Mouse (Mus musculus): ENCODE data around the gene Tas2r126.
A peak's percentile ranks its signal among the peaks of the same experiment; 100 is the strongest.
"Not testable (repeated sequence)": the region's sequence is repeated elsewhere in the genome, so short reads cannot be mapped to it uniquely, and the experiment has no call there.

The Tas2r126 gene

GRCm38 (mm10) chr6:42434446-42434845, at the start of gene Tas2r126:
TSS of gene Tas2r126 (plus strand) at chr6:42434535.
- no peak for DNase-seq (ENCODE audit: low spot score)

- DNase-seq (ENCODE audit: low spot score): no peak
These were observed 48.7 kb upstream of the Tas2r126 start for GRCm38 (mm10) chr6:42385635-42386034.

DNA sequence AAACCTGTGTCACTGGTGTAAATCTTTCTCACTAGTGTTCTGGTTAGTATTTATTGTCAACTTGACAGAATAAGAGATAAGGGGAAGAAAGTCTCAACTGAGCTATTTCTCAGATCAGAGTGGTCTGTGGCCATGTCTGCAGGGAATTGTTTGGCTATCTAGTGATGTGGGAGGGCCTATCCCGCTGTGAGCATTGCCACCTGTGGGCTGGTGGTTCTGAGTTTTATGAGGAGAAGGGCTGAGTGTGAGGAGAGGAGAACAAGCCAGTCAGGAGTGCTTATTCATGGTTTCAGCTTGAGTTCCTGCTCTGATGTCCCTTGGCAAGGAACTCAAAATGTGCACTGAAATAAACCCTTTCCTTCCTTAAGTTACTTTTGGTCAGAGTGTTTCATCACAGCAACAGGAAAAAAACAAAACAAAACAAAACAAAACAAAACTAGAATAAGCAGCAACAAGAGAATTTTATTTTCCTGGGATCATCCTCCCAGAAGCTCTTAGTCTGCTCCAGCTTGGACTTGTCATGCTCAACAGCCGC, 42.5 kb upstream of the Tas2r126 start:
- DNase-seq (ENCODE audit: low spot score): no peak

DNA sequence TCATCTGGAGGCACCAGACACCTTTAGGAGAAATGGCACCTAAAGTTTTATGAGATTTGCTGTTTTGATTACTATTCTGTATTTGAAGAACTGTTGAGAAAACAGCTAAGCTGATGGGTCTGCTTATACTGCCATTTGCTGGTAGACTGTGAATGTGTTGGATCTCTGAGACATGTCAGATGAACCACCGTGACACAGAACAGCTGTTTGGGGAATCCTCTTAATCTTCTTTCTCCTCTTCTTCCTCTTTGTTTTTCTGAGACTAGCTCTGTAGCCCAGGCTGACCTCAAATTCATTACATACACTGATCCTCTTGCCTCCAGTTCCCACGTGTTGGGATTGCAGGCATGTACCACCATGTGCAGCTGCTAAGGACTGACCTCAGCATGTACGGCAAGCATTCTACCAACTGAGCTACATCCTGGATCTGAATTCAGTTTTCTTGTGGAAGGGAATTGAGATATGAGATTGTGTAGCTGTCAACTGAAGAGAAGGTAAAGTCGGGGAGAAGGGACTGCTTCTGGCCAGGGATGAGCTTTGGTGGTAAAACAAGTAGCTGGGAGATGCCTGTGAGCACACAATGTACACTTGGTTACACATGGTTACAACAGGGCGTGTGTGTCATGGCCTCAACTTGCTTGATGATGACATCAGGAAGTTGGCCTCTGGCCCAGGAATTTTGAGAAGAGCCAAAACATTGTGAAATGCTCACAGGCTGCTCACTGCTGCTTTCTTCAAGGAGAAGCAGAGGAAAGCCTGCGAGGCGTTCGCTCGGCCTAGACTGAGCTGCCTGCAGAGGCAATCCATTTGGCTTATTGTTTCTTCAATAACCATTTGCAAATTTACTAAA, 38.1 kb upstream of the Tas2r126 start:
- DNase-seq (ENCODE audit: low spot score): peak; percentile 80

DNA sequence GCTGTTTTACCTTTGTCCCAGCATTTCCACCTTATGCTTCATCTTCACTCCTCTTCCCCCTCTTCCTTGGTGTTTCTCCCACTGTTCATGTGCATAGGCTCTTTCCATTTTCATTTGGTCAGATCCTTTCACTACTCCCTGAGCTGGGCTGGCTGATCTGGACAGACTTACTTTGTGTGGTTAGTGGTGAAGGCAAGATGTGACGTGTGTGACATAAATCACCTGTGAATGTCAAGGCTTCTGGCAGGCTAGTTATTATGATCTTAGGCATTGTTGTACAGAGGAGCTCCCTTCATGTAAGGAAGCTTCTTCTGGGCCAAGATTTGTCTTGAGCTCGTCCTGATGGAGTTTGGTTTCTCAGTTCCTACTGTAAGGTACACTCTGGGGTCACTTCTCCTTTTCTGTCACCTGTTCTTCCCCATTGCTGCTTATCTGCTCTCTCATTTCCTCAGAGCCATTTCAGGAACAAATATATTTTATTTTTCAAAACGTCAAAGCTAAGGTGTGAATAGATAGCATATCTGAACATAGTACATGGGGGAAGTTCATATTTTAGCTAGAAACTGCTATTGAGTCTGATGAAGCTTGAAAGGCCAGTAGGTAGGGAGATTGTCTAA, 37.2 kb upstream of the Tas2r126 start:
- no peak for DNase-seq (ENCODE audit: low spot score)

- no peak for DNase-seq (ENCODE audit: low spot score)
These were observed 36.0 kb upstream of the Tas2r126 start for GRCm38 (mm10) chr6:42398285-42398684.

GRCm38 (mm10) chr6:42398998-42399397, 35.3 kb upstream of the Tas2r126 start:
- DNase-seq (ENCODE audit: low spot score): no peak

DNA sequence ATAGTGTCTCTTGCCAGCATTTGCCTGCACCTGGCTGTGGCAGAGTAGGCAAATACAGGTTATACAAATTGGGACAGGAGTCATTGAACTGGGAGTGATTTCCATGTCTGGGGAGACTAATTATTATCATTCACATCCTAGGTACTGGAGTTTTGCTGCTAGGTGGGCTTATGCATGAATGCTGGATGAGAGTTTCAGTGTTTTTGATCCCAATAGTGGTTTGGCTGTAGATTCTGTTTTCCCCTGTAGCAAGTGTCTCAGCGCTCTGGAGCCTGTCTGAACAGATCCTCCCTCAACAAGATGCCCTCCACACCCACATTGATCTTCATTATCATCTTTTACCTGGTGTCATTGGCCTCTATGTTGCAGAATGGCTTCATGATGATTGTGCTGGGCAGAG, 34.4 kb upstream of the Tas2r126 start, which contains the start of gene Tas2r143:
Gene Tas2r143 (plus strand): TSS at position 301 of the 400 bp plus-strand sequence.
- no peak for DNase-seq (ENCODE audit: low spot score)

GRCm38 (mm10) chr6:42405134-42405533, 29.2 kb upstream of the Tas2r126 start, which contains the start of gene Tas2r135:
TSS of gene Tas2r135 (plus strand) at chr6:42405434.
- DNase-seq (ENCODE audit: low spot score): no peak

- DNase-seq (ENCODE audit: low spot score): no peak
These were observed 14.9 kb upstream of the Tas2r126 start for GRCm38 (mm10) chr6:42419443-42419842.

DNA sequence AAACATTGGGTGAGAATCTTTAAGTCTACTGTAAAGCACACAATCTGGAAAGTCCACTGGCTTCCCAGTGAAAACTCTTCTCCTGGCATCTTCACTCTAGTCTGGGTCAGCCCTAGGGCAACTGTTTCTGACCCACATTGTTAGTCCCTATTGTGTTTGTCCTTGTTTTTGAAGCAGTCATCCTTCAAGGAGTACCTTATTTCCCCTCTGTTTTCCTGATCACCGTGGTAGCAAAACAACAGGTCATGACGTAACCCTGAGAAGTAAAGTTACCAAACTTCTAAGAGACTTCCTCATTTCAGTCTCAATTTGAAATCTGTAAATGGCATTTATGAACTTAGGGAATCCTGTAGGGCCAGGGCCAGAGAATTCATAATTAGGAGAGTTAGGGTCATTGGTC, 12.9 kb upstream of the Tas2r126 start:
- no peak for DNase-seq (ENCODE audit: low spot score)

GRCm38 (mm10) chr6:42424472-42424871, 9.9 kb upstream of the Tas2r126 start:
- DNase-seq (ENCODE audit: low spot score): no peak

GRCm38 (mm10) chr6:42426337-42426736, 8.0 kb upstream of the Tas2r126 start:
- DNase-seq (ENCODE audit: low spot score): no peak

GRCm38 (mm10) chr6:42433554-42433953, 781 bp upstream of the Tas2r126 start:
- no peak for DNase-seq (ENCODE audit: low spot score)

DNA sequence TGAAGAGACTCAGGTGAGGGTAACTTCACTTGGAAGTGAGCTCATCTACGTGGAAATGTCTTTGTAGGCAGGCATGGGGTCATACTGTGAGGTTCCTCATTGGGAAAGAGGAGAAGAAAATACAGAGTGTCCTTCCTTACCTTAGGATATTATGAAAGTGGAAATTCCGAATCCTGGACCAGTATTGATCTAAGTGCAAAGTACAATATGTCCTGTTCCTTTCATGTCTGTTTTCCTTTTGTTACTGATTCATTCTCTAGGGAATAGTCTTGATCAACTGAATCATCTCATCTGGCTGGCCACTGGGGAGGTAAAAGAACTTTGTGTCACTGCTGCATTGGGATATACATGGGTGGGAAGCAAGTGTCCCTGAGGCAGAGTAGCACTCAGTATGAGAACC, 1.2 kb downstream of the Tas2r126 start:
- no peak for DNase-seq (ENCODE audit: low spot score)

GRCm38 (mm10) chr6:42441395-42441794, 7.1 kb downstream of the Tas2r126 start:
- DNase-seq (ENCODE audit: low spot score): no peak

DNA sequence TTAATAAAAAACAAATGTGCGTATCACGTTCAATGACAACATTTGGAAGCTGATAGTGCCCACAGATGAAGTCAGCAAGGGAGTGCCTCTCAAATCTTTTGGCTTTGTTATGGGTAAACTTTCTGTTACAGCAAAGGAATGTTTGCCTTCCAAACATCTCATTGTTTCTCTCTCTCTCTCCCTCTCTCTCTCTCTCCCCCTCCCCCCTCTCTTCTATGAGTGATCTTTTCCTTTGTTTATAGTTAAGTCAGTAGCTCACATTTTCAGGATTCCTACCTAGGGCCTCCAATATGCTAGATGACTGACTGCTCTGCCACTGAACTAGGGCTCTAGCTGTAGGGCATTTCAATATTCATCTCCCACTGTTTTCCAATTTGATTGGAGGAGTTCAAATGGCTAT, 10.2 kb downstream of the Tas2r126 start:
- no peak for DNase-seq (ENCODE audit: low spot score)

- no peak for DNase-seq (ENCODE audit: low spot score)
These were observed 13.0 kb downstream of the Tas2r126 start for GRCm38 (mm10) chr6:42447381-42447780.

GRCm38 (mm10) chr6:42465096-42465495, 30.8 kb downstream of the Tas2r126 start, which contains the start of gene Olfr458:
TSS of gene Olfr458 (minus strand) at chr6:42465196.
- DNase-seq (ENCODE audit: low spot score): no peak

DNA sequence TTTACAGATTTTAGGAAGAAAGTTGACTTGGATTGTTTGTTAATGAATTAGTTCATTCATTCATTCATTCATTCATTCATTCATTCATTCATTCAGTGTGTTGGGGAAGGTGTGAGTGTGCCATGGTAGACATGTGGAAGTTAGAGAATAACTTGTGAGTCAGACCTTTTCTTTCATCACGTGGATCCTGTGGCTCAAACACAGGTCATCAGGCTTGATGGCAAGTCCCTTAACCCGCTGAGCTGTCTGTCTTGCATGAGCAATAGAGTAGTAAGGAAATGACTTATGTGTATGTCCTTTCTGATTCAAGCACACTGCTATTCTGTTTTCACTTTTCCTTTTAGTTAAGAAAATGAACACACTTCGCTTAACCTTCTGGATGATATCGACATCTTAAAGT, 36.2 kb downstream of the Tas2r126 start:
- no peak for DNase-seq (ENCODE audit: low spot score)

GRCm38 (mm10) chr6:42471298-42471697, 37.0 kb downstream of the Tas2r126 start:
- not testable (repeated sequence) for DNase-seq (ENCODE audit: low spot score)

- no peak for DNase-seq (ENCODE audit: low spot score)
These were observed 41.9 kb downstream of the Tas2r126 start, which contains the start of gene Olfr457 for GRCm38 (mm10) chr6:42476235-42476634. TSS of gene Olfr457 (minus strand) at chr6:42476335.

GRCm38 (mm10) chr6:42484633-42485032, 50.3 kb downstream of the Tas2r126 start:
- no peak for DNase-seq (ENCODE audit: low spot score)
